In genomic region chr2:181598454-181599351, GRCm38 (mm10) we compare ENCODE assay signal across 8 mouse cellular contexts. TPM values are rescaled to one million over a fixed set of nuclear protein-coding genes. Genes with fewer than 3 reads are reported as not detected.
DNase-seq lines count a peak whose midpoint lies in the region; ATAC-seq and TF ChIP-seq lines count a peak whose summit lies in the region.

Gene Samd10 (minus strand): TSS chr2:181599212.

- H3K9me3 ChIP-seq in heart, embryonic 13.5 days, result no peaks in the 10 kb centered on the region
- H3K9me3 ChIP-seq in kidney, embryonic 16.5 days (ENCODE audit: low read length), result no peaks in the 10 kb centered on the region
- no peaks in the 10 kb centered on the region for H3K9me3 ChIP-seq in liver, embryonic 11.5 days (ENCODE audit: control insufficient read depth, low read length)
- no peaks in the 10 kb centered on the region for H3K9me3 ChIP-seq in midbrain, postnatal 0 days (ENCODE audit: low read length)

- no peak for ATAC-seq in heart, embryonic 13.5 days (ENCODE audit: extremely low read depth, insufficient number of reproducible peaks, low FRiP score, low TSS enrichment)
- peak; percentile 29 for ATAC-seq in kidney, embryonic 16.5 days (ENCODE audit: low FRiP score, low TSS enrichment)
- no peak; the same call in 1 of the 2 replicates for ATAC-seq in liver, embryonic 11.5 days (replicated peaks; ENCODE audit: low FRiP score)
- peak; percentile 60 for ATAC-seq in midbrain, postnatal 0 days (ENCODE audit: low FRiP score)

- peak within 1 kb of the TSS; percentile 84 for H3K4me2 ChIP-seq in heart, embryonic 13.5 days
- peak within 1 kb of the TSS; percentile 83 for H3K4me2 ChIP-seq in kidney, embryonic 16.5 days (replicated peaks; ENCODE audit: low read depth, low read length)
- H3K4me2 ChIP-seq in liver, embryonic 11.5 days, result peak within 1 kb of the TSS; percentile 77
- peak within 1 kb of the TSS; percentile 73 for H3K4me2 ChIP-seq in midbrain, postnatal 0 days (ENCODE audit: low read depth, low read length, poor library complexity, severe bottlenecking)

- no peaks in the 10 kb centered on the region for H3K36me3 ChIP-seq in heart, embryonic 13.5 days
- peaks cover 5% of the 10 kb centered on the region; the same call in 1 of the 2 replicates for H3K36me3 ChIP-seq in kidney, embryonic 16.5 days (ENCODE audit: insufficient read depth, low read length)
- no peaks in the 10 kb centered on the region for H3K36me3 ChIP-seq in liver, embryonic 11.5 days (ENCODE audit: control insufficient read depth, insufficient read depth, low read length)
- H3K36me3 ChIP-seq in midbrain, postnatal 0 days (ENCODE audit: insufficient read depth, low read length), result peaks cover 9% of the 10 kb centered on the region; the same call in 1 of the 2 replicates

- H3K27ac ChIP-seq in heart, embryonic 13.5 days (replicated peaks), result peak within 1 kb of the TSS; percentile 17; the same call in 1 of the 2 replicates
- H3K27ac ChIP-seq in kidney, embryonic 16.5 days (ENCODE audit: low read length), result peak within 1 kb of the TSS; percentile 89
- no peak within 1 kb of the TSS for H3K27ac ChIP-seq in liver, embryonic 11.5 days (ENCODE audit: low read depth, low read length)
- peak within 1 kb of the TSS; percentile 94 for H3K27ac ChIP-seq in midbrain, postnatal 0 days (ENCODE audit: low read depth, low read length)

- peaks cover 35% of the 10 kb centered on the region for H3K4me1 ChIP-seq in heart, embryonic 13.5 days
- peaks cover 27% of the 10 kb centered on the region for H3K4me1 ChIP-seq in kidney, embryonic 16.5 days (ENCODE audit: insufficient read depth, low read length)
- peaks cover 23% of the 10 kb centered on the region for H3K4me1 ChIP-seq in liver, embryonic 11.5 days (replicated peaks; ENCODE audit: control insufficient read depth, insufficient read depth, low read length)
- H3K4me1 ChIP-seq in midbrain, postnatal 0 days (ENCODE audit: insufficient read depth, low read length), result peaks cover 8% of the 10 kb centered on the region; the same call in 1 of the 2 replicates

- peaks cover 4% of the 10 kb centered on the region; the same call in 1 of the 2 replicates for H3K27me3 ChIP-seq in heart, embryonic 13.5 days (replicated peaks)
- H3K27me3 ChIP-seq in kidney, embryonic 16.5 days (ENCODE audit: insufficient read depth, low read length), result no peaks in the 10 kb centered on the region; the same call in 1 of the 2 replicates
- H3K27me3 ChIP-seq in liver, embryonic 11.5 days (replicated peaks; ENCODE audit: control insufficient read depth, insufficient read depth, low read length), result no peaks in the 10 kb centered on the region; the same call in 1 of the 2 replicates
- no peaks in the 10 kb centered on the region for H3K27me3 ChIP-seq in midbrain, postnatal 0 days (ENCODE audit: insufficient read depth, low read length)

- DNase-seq in urinary bladder, adult 18-20 months (ENCODE audit: low spot score in 2 of 2), result peak; percentile 49 to 65
- no peak for DNase-seq in urinary bladder, postnatal 10 days (ENCODE audit: low spot score)
- peak; percentile 87 to 88 for DNase-seq in cerebellum, postnatal 25 days
- peak; percentile 66 for DNase-seq in liver, embryonic 11.5 days (ENCODE audit: low spot score)
- peak; percentile 81 for DNase-seq in midbrain, postnatal 0 days (ENCODE audit: low spot score)
- DNase-seq in testis, postnatal 10 days (ENCODE audit: low spot score), result peak; percentile 65

- TF ChIP-seq CTCF in midbrain, postnatal 0 days (IDR thresholded peaks at IDR 0.05), result peak; percentile 35; the same call in 1 of the 2 replicates

- 4% methylated on average over 71 of the region's 71 CpGs for WGBS in heart, embryonic 13.5 days
- WGBS in kidney, embryonic 16.5 days, result 2% methylated on average over 68 of the region's 71 CpGs
- WGBS in liver, embryonic 11.5 days, result 1% methylated on average over 71 of the region's 71 CpGs
- 1% methylated on average over 70 of the region's 71 CpGs for WGBS in midbrain, postnatal 0 days

- H3K9ac ChIP-seq in heart, embryonic 13.5 days, result peak within 1 kb of the TSS; percentile 79
- H3K9ac ChIP-seq in kidney, embryonic 16.5 days (replicated peaks; ENCODE audit: low read length), result peak within 1 kb of the TSS; percentile 87
- H3K9ac ChIP-seq in liver, embryonic 11.5 days (ENCODE audit: low read depth, low read length), result peak within 1 kb of the TSS; percentile 79
- H3K9ac ChIP-seq in midbrain, postnatal 0 days (replicated peaks; ENCODE audit: low read length, poor library complexity, severe bottlenecking), result peak within 1 kb of the TSS; percentile 91

- peak within 1 kb of the TSS; percentile 69 for H3K4me3 ChIP-seq in heart, embryonic 13.5 days
- H3K4me3 ChIP-seq in kidney, embryonic 16.5 days (ENCODE audit: low read length), result peak within 1 kb of the TSS; percentile 63
- peak within 1 kb of the TSS; percentile 73 for H3K4me3 ChIP-seq in liver, embryonic 11.5 days (ENCODE audit: low read depth, low read length)
- peak within 1 kb of the TSS; percentile 81 for H3K4me3 ChIP-seq in midbrain, postnatal 0 days (ENCODE audit: low read depth, low read length)

RNA-seq across cellular contexts. Expression of gene Samd10, which starts in this region (rescaled TPM):
- 12.8 and 13.1 TPM in 2 replicates for polyA plus RNA-seq in heart, embryonic 13.5 days (2015; fragmentation: Nextera tagmentation; extraction: Ambion mirVana)
- 29.5 and 31.4 TPM in 2 replicates for polyA plus RNA-seq in kidney, embryonic 16.5 days (2015; fragmentation: Nextera tagmentation; extraction: Ambion mirVana)
- polyA plus RNA-seq in liver, embryonic 11.5 days (2014; fragmentation: Nextera tagmentation; extraction: Ambion mirVana), result 6.2 and 6.8 TPM in 2 replicates
- 140 and 142 TPM in 2 replicates for total RNA-seq in midbrain, postnatal 0 days (2014; rRNA removed)
- 174 and 179 TPM in 2 replicates for polyA plus RNA-seq in midbrain, postnatal 0 days (2015; fragmentation: Nextera tagmentation; extraction: Ambion mirVana)

Comparison
In these comparisons a context has a peak if more than half of its experiments do, and no peak if none do; other contexts are left out.
1. ATAC-seq: peak in kidney, embryonic 16.5 days (single experiment) and midbrain, postnatal 0 days (single experiment); none in heart, embryonic 13.5 days (single experiment) and liver, embryonic 11.5 days (single experiment).
2. Peak in every context shown above with its lines, with median percentiles within 50 percentile points of each other: H3K4me2 ChIP-seq, H3K4me3 ChIP-seq and H3K9ac ChIP-seq.